Mouse (Mus musculus) stomach, embryonic 16.5 days (tissue): ENCODE data around the gene Anpep. TPM values are rescaled to one million over a fixed set of nuclear protein-coding genes. Genes with fewer than 3 reads are reported as not detected.

ENCODE experiments used
- ATAC-seq: fragments of 200-750 bp; cut with Nextera tagmentation; 2 replicates; pipeline ENCODE4 v1.8.0; 2017; ENCODE audit warnings: moderate number of reproducible peaks, moderate TSS enrichment; ENCODE audit not compliant: insufficient read depth, low FRiP score
- H3K27ac ChIP-seq: fragments of 300-500 bp; sonication (generic); 2 replicates; pipeline ENCODE4 v1.5.1; 2014; ENCODE audit warnings: low read length
- H3K27me3 ChIP-seq: fragments of 300-500 bp; sonication (generic); 2 replicates; pipeline ENCODE4 v1.6.1; 2014; ENCODE audit warnings: low read length, control low read depth, mixed read lengths; ENCODE audit not compliant: control insufficient read depth, insufficient read depth
- H3K36me3 ChIP-seq: fragments of 300-500 bp; sonication (generic); 2 replicates; pipeline ENCODE4 v1.6.1; 2014; ENCODE audit warnings: low read length; ENCODE audit not compliant: control insufficient read depth, insufficient read depth
- H3K4me1 ChIP-seq: fragments of 300-500 bp; sonication (generic); 2 replicates; pipeline ENCODE4 v1.6.1; 2014; ENCODE audit warnings: low read length, control low read depth, mixed read lengths; ENCODE audit not compliant: control insufficient read depth, insufficient read depth
- H3K4me2 ChIP-seq: fragments of 300-500 bp; sonication (generic); 2 replicates; pipeline ENCODE4 v1.6.1; 2014; ENCODE audit warnings: low read depth, low read length, mixed read lengths
- H3K4me3 ChIP-seq: fragments of 300-500 bp; sonication (generic); replicated peaks from 2 replicates; pipeline ENCODE4 v1.5.1; 2014; ENCODE audit warnings: mild to moderate bottlenecking, low read length
- H3K9ac ChIP-seq: fragments of 300-500 bp; sonication (generic); 2 replicates; pipeline ENCODE4 v1.6.1; 2014; ENCODE audit warnings: low read length
- H3K9me3 ChIP-seq: fragments of 300-500 bp; sonication (generic); replicated peaks from 2 replicates; pipeline ENCODE4 v1.6.1; 2016; ENCODE audit warnings: low read length, control low read depth; ENCODE audit not compliant: control insufficient read depth
- WGBS: fragments of 180-500 bp; shearing (Covaris S2); extraction: QIAGEN DNeasy Blood & Tissue Kit; methylation state at CpG from one replicate; pipeline ENCODE4 v1.1.7; 2014; 5-methylcytosine and 5-hydroxymethylcytosine counted together
- polyA plus RNA-seq: library from polyadenylated mRNA; unstranded; fragments of >200 nt; fragmentation: Nextera tagmentation; extraction: Ambion mirVana; gene quantifications from 2 replicates; pipeline ENCODE4 v1.2.1, GENCODE M21; 2015

The Anpep gene
- polyA plus RNA-seq, 1 experiment from 2014 or later, result 54.7 TPM

GRCm38 (mm10) chr7:79871797-79872345 lies 11.0 kb upstream of the Anpep start:
- 84% methylated on average over 6 of the region's 6 CpGs for WGBS
- Histone ChIP-seq H3K4me2 (no peak overlapping the region), H3K27ac (no peak overlapping the region), H3K4me3 (no peak overlapping the region), H3K4me1 (peaks cover 13% of the 10 kb centered on the region), H3K9me3 (no peaks in the 10 kb centered on the region), H3K9ac (no peak overlapping the region), H3K27me3 (no peaks in the 10 kb centered on the region), H3K36me3 (no peaks in the 10 kb centered on the region)
- no peak for ATAC-seq

- ATAC-seq, result peak; percentile 30; the same call in 1 of the 2 replicates
- Histone ChIP-seq H3K4me2 (0 out of 2 replicates have a peak overlapping the region, but pooled peaks have one; percentile 25), H3K4me1 (peaks cover 13% of the 10 kb centered on the region), H3K9ac (no peak overlapping the region), H3K9me3 (no peaks in the 10 kb centered on the region), H3K27ac (peak overlapping the region; percentile 7; the same call in 1 of the 2 replicates), H3K36me3 (no peaks in the 10 kb centered on the region), H3K27me3 (no peaks in the 10 kb centered on the region), H3K4me3 (no peak overlapping the region)
- 40% methylated on average over 6 of the region's 6 CpGs for WGBS
Measured at GRCm38 (mm10) chr7:79869072-79869719, 8.3 kb upstream of the Anpep start.

- Histone ChIP-seq H3K4me1 (peaks cover 13% of the 10 kb centered on the region), H3K9me3 (no peaks in the 10 kb centered on the region), H3K27ac (peak overlapping the region; percentile 0; the same call in 1 of the 2 replicates), H3K9ac (no peak overlapping the region), H3K4me3 (no peak overlapping the region), H3K4me2 (no peak overlapping the region), H3K27me3 (no peaks in the 10 kb centered on the region), H3K36me3 (no peaks in the 10 kb centered on the region)
- peak; percentile 63; the same call in 1 of the 2 replicates for ATAC-seq
- WGBS, result 69% methylated on average over 7 of the region's 7 CpGs
Measured at GRCm38 (mm10) chr7:79868475-79868874, 7.6 kb upstream of the Anpep start.

GRCm38 (mm10) chr7:79867861-79868260 lies 7.0 kb upstream of the Anpep start:
- Histone ChIP-seq H3K27me3 (no peaks in the 10 kb centered on the region), H3K9me3 (no peaks in the 10 kb centered on the region), H3K9ac (no peak overlapping the region), H3K27ac (0 out of 2 replicates have a peak overlapping the region, but pooled peaks have one; percentile 0), H3K4me3 (no peak overlapping the region), H3K36me3 (no peaks in the 10 kb centered on the region), H3K4me2 (no peak overlapping the region), H3K4me1 (peaks cover 13% of the 10 kb centered on the region)
- ATAC-seq, result no peak
- WGBS, result 66% methylated on average over 13 of the region's 13 CpGs

- peaks cover 13% of the 10 kb centered on the region for H3K4me1 ChIP-seq
- ATAC-seq, result no peak
Measured at GRCm38 (mm10) chr7:79866294-79867000, 5.6 kb upstream of the Anpep start.

GRCm38 (mm10) chr7:79861794-79862193 lies 935 bp upstream of the Anpep start:
- H3K9me3 ChIP-seq, result no peaks in the 10 kb centered on the region
- 86% methylated on average over 8 of the region's 8 CpGs for WGBS
- no peak overlapping the region for H3K27ac ChIP-seq
- no peaks in the 10 kb centered on the region for H3K27me3 ChIP-seq
- H3K9ac ChIP-seq, result no peak overlapping the region
- H3K4me1 ChIP-seq, result peaks cover 17% of the 10 kb centered on the region
- no peak overlapping the region for H3K4me3 ChIP-seq
- no peak for ATAC-seq
- H3K36me3 ChIP-seq, result no peaks in the 10 kb centered on the region
- H3K4me2 ChIP-seq, result no peak overlapping the region

More at GRCm38 (mm10) chr7:79866294-79867000, 5.6 kb upstream of the Anpep start:
- no peak overlapping the region for H3K27ac ChIP-seq
- H3K9me3 ChIP-seq, result no peaks in the 10 kb centered on the region
- no peak overlapping the region for H3K4me2 ChIP-seq
- H3K4me3 ChIP-seq, result no peak overlapping the region
- 69% methylated on average over 3 of the region's 3 CpGs for WGBS
- H3K27me3 ChIP-seq, result no peaks in the 10 kb centered on the region
- H3K9ac ChIP-seq, result no peak overlapping the region
- H3K36me3 ChIP-seq, result no peaks in the 10 kb centered on the region

- Histone ChIP-seq H3K4me3 (no peak overlapping the region), H3K27ac (no peak overlapping the region), H3K36me3 (no peaks in the 10 kb centered on the region), H3K9me3 (no peaks in the 10 kb centered on the region), H3K27me3 (no peaks in the 10 kb centered on the region), H3K4me1 (peaks cover 17% of the 10 kb centered on the region), H3K9ac (no peak overlapping the region), H3K4me2 (no peak overlapping the region)
- WGBS, result 61% methylated on average over 9 of the region's 9 CpGs
- ATAC-seq, result no peak
Measured at GRCm38 (mm10) chr7:79858956-79859630, 1.8 kb downstream of the Anpep start.

- H3K27me3 ChIP-seq, result no peaks in the 10 kb centered on the region
- no peak for ATAC-seq
- peak overlapping the region; percentile 54; the same call in 1 of the 2 replicates for H3K9ac ChIP-seq
- H3K9me3 ChIP-seq, result no peaks in the 10 kb centered on the region
- peaks cover 17% of the 10 kb centered on the region for H3K4me1 ChIP-seq
- H3K27ac ChIP-seq, result no peak overlapping the region; the same call in 1 of the 2 replicates
- H3K4me3 ChIP-seq, result no peak overlapping the region
- 39% methylated on average over 11 of the region's 11 CpGs for WGBS
- 0 out of 2 replicates have a peak overlapping the region, but pooled peaks have one; percentile 15 for H3K4me2 ChIP-seq
- no peaks in the 10 kb centered on the region for H3K36me3 ChIP-seq
Measured at GRCm38 (mm10) chr7:79858202-79858934, 2.5 kb downstream of the Anpep start.
